Mouse (Mus musculus) liver, postnatal 0 days (tissue): ENCODE results near the gene Dctd.

Experiments used
- CTCF ChIP-seq: sonication (generic); IDR thresholded peaks from 2 replicates; pipeline ENCODE4 v1.5.1; 2016; ENCODE audit warnings: antibody characterized with exemption, low read depth
- EP300 ChIP-seq: IDR thresholded peaks from 2 replicates; pipeline ENCODE4 v1.6.1; 2016; ENCODE audit warnings: antibody characterized with exemption, low read depth, mild to moderate bottlenecking

- TF ChIP-seq EP300 (no peak), CTCF (peak; percentile 52)
Observed at GRCm38 (mm10) chr8:48097131-48097794, 1.6 kb upstream of the Dctd start.
